Mouse (Mus musculus) liver, embryonic 14.5 days (tissue): ENCODE measurements at regions not wholly inside any gene's neighbourhood (a gene's known extent, or its start where the extent isn't known, plus 50 kb on each side); places are given as distances from the start of the nearest gene placed in this dataset.

Source experiments
- ATAC-seq: fragments of 200-750 bp; cut with Nextera tagmentation; 2 replicates; pipeline ENCODE4 v1.8.0; 2017; ENCODE audit warnings: moderate number of reproducible peaks, mild to moderate bottlenecking, moderate library complexity; ENCODE audit not compliant: insufficient read depth
- DNase-seq, 3 experiments: peaks; one replicate each; pipeline ENCODE4 v3.0.0-alpha.2; 2012 to 2013; ENCODE audit warnings: low read depth in 3 of 3, low spot score in 3 of 3
- H3K27ac ChIP-seq: fragments of 300-500 bp; sonication (generic); 2 replicates; pipeline ENCODE4 v1.5.1; 2014; ENCODE audit warnings: moderate library complexity, mild to moderate bottlenecking, control low read depth, inconsistent platforms
- H3K27me3 ChIP-seq: fragments of 300-500 bp; sonication (generic); 2 replicates; pipeline ENCODE4 v1.6.1; 2014; ENCODE audit warnings: mild to moderate bottlenecking, low read length, moderate library complexity; ENCODE audit not compliant: control insufficient read depth, insufficient read depth
- H3K36me3 ChIP-seq: fragments of 300-500 bp; sonication (generic); replicated peaks from 2 replicates; pipeline ENCODE4 v1.6.1; 2014; ENCODE audit warnings: low read depth; ENCODE audit not compliant: control insufficient read depth, insufficient read depth
- H3K4me1 ChIP-seq, 2 experiments: fragments of 200-500 bp in 1 of 2; fragments of 300-500 bp in 1 of 2; sonication (generic) in 1 of 2; replicated peaks; 2 replicates each; pipeline ENCODE4 v1.6.1; 2012 to 2014; ENCODE audit warnings: antibody characterized with exemption in 1 of 2, inconsistent platforms in 1 of 2, low read length in 1 of 2; ENCODE audit not compliant: control insufficient read depth in 2 of 2, insufficient read depth in 2 of 2
- H3K4me2 ChIP-seq: fragments of 300-500 bp; sonication (generic); 2 replicates; pipeline ENCODE4 v1.6.1; 2014; ENCODE audit warnings: low read depth, mild to moderate bottlenecking, control low read depth, moderate library complexity
- H3K4me3 ChIP-seq, 2 experiments: fragments of 200-500 bp in 1 of 2; fragments of 300-500 bp in 1 of 2; sonication (generic) in 1 of 2; 2 replicates each; pipeline ENCODE4 v1.5.1; 2012 to 2014; ENCODE audit warnings: low read depth in 2 of 2, low read length in 2 of 2, mild to moderate bottlenecking in 2 of 2, control low read depth in 1 of 2, inconsistent platforms in 1 of 2, moderate library complexity in 1 of 2; ENCODE audit not compliant: insufficient read depth in 1 of 2
- H3K9ac ChIP-seq: fragments of 300-500 bp; sonication (generic); replicated peaks from 2 replicates; pipeline ENCODE4 v1.6.1; 2014; ENCODE audit warnings: mild to moderate bottlenecking, control low read depth, moderate library complexity
- H3K9me3 ChIP-seq: fragments of 300-500 bp; sonication (generic); 2 replicates; pipeline ENCODE4 v1.6.1; 2016; ENCODE audit warnings: low read length, mixed read lengths; ENCODE audit not compliant: control insufficient read depth
- CTCF ChIP-seq: IDR thresholded peaks from 2 replicates; pipeline ENCODE4 v1.5.1; 2016; ENCODE audit warnings: antibody characterized with exemption, low read depth, control low read depth
- EP300 ChIP-seq: IDR thresholded peaks from 2 replicates; pipeline ENCODE4 v1.6.1; 2016; ENCODE audit warnings: antibody characterized with exemption, low read depth
- whole genome bisulfite sequencing: fragments of 180-500 bp; shearing (Covaris S2); extraction: QIAGEN DNeasy Blood & Tissue Kit; methylation state at CpG from one replicate; pipeline ENCODE4 v1.1.7; 2014; ENCODE audit not compliant: insufficient replicate concordance; 5-methylcytosine and 5-hydroxymethylcytosine counted together

DNA sequence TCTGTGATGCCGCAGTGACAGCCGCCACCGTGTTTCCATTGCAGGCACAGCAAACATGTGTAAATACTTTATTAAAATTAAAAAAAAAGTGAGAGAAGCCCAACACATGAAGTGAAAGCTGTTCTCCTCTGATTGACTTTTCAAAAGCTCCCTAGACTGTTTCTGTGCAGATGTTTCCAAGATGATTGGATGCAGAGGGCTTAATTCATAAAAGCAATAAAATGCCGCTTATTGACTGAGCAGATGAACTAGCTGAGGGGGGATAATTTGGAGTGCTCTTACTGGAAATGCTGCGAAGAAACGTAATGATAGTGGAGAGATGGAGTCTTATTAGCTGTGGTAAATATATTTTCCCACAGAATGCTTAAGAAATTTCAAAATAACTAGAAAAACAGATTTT, 170.4 kb downstream of the Rnf144a start:
- no peak for ATAC-seq
- Histone ChIP-seq H3K9me3 (no peaks in the 10 kb centered on the region), H3K9ac (no peak overlapping the region), H3K27me3 (no peaks in the 10 kb centered on the region), H3K4me2 (no peak overlapping the region), H3K36me3 (no peaks in the 10 kb centered on the region), H3K4me1 (no peaks in the 10 kb centered on the region), H3K27ac (no peak overlapping the region), H3K4me3 (no peak overlapping the region)
- no peak for TF ChIP-seq CTCF
- no peak for TF ChIP-seq EP300
- no peak for DNase-seq
- WGBS: 73% methylated on average over 6 of the region's 6 CpGs

DNA sequence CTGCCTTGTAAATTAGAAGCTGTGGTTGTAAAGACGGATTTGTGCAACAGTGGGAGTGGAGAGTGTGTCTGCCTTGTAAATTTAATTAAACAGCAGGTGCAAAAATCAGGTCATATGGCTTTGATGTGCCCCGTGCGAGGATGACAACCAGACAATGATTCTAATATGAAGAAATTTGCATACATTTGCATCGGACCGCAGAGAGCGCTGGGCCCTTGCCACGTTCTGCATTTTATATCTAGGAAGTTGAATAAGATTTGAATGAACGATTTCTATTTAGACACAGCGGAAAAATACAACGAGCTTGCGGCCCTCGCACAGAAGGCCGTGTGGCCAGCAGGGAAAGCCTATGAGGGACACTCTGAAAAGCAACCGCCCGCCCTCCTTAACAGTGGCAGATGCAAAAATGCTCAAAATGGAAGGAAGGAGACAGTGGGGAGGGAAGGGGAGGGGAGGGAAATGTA, 187.5 kb downstream of the Rnf144a start:
- no peak for ATAC-seq
- no peak overlapping the region for H3K4me3 ChIP-seq
- no peak for TF ChIP-seq CTCF
- TF ChIP-seq EP300: no peak

DNA sequence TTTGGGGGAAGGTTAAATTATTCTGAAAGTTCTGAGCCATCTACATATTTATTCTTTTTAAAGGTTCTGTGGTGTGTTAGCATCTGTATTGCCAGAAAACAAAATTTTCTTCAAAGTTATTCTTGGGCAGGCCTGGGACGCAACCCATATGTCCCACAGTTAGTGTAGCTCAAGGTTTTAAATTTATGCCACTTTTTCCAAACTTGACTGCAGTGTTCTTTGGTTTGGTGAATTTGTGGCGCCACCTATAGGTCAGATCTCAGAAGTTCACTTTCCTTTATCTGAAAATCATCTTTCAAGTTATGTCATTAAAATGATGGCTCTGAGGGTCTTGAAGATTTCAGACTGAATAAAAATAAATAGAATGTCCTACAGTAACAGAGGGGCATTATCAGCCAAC, 188.7 kb downstream of the Rnf144a start:
- ATAC-seq (no peak), DNase-seq (peak in 1 of 3 experiments; percentile 1)
- H3K9me3 ChIP-seq: no peaks in the 10 kb centered on the region
- no peak overlapping the region for H3K9ac ChIP-seq
- no peaks in the 10 kb centered on the region for H3K36me3 ChIP-seq
- no peaks in the 10 kb centered on the region for H3K4me1 ChIP-seq
- H3K27ac ChIP-seq: no peak overlapping the region
- H3K27me3 ChIP-seq: no peaks in the 10 kb centered on the region
- H3K4me3 ChIP-seq: no peak overlapping the region
- H3K4me2 ChIP-seq: no peak overlapping the region
- no peak for TF ChIP-seq EP300
- TF ChIP-seq CTCF: peak; percentile 46; the same call in 1 of the 2 replicates
- WGBS: 11% methylated on average over 2 of the region's 2 CpGs

More for the DNA sequence above, 187.5 kb downstream of the Rnf144a start:
- WGBS: 70% methylated on average over 15 of the region's 15 CpGs
- no peaks in the 10 kb centered on the region for H3K36me3 ChIP-seq
- no peaks in the 10 kb centered on the region for H3K4me1 ChIP-seq
- H3K27me3 ChIP-seq: no peaks in the 10 kb centered on the region
- DNase-seq: no peak
- no peak overlapping the region for H3K27ac ChIP-seq
- H3K9ac ChIP-seq: no peak overlapping the region
- H3K4me2 ChIP-seq: no peak overlapping the region
- no peaks in the 10 kb centered on the region for H3K9me3 ChIP-seq

DNA sequence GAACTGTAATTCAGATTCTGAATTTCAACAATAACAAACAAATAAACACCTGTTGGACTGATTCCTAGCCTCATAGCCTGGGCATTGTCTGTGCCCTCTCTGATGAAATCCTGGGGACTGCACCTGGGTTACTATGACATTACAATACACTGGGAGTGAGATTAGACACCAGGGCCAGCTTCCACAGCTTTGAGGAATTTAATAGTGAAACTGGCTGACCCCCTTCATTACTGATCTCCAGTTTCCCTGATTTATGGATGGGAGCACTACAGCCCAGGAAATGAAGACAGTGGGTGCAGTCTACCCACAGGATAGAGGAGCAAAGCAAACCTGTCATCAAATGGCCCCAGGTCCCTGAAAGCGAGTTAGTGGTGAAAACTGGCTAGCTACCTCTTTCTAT, 202.6 kb downstream of the Rnf144a start:
- no peaks in the 10 kb centered on the region for H3K27me3 ChIP-seq
- H3K9ac ChIP-seq: no peak overlapping the region
- DNase-seq (no peak), ATAC-seq (no peak)
- no peaks in the 10 kb centered on the region for H3K36me3 ChIP-seq
- H3K4me1 ChIP-seq: no peaks in the 10 kb centered on the region
- no peak overlapping the region for H3K4me3 ChIP-seq
- H3K27ac ChIP-seq: no peak overlapping the region
- TF ChIP-seq CTCF: no peak
- TF ChIP-seq EP300: no peak
- no peaks in the 10 kb centered on the region for H3K9me3 ChIP-seq
- WGBS: 17% methylated on average over 1 of the region's 1 CpGs
- H3K4me2 ChIP-seq: no peak overlapping the region

DNA sequence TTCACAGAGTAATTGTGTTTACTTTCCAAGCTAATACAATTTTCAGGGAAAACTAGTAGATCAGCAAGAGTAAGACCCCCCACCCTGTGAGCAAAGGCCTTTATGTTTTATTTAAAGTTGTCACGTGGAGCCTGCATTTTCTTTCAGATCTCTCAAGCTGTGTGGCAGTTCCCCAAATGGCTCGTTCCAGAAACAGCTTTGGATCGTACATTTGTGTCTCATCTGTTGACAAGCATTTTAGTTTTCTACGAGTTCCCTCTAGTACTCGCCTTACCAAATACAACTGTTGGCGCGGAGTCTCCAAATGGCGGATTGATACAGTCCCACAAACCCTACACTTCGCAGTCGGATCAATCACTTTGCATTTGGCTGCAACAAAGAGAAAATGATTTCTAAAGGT, 203.6 kb downstream of the Rnf144a start:
- DNase-seq (no peak), ATAC-seq (no peak)
- Histone ChIP-seq H3K4me3 (no peak overlapping the region), H3K9ac (no peak overlapping the region), H3K4me2 (no peak overlapping the region), H3K27ac (no peak overlapping the region), H3K4me1 (no peaks in the 10 kb centered on the region), H3K27me3 (no peaks in the 10 kb centered on the region), H3K9me3 (no peaks in the 10 kb centered on the region), H3K36me3 (no peaks in the 10 kb centered on the region)
- WGBS: 62% methylated on average over 10 of the region's 10 CpGs
- no peak for TF ChIP-seq CTCF
- no peak for TF ChIP-seq EP300

DNA sequence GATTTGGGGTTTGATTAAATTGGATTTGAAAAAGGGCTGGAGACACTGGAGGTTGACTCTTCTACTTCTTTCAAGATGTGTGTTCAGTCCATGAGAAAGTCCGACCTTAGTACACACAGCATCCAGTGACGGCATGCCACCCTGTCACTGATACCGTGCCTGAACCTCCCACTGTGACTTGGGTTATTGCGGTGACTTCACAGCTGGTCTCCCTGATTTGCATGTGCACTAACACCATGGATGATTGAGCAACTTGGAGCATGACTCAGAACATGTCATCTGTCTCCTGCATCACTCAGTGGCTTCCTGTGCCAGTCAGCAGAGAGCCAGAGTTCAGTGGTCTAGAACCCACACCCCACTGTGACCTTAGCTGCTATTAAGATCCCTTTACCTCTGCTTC, 208.3 kb downstream of the Rnf144a start:
- Histone ChIP-seq H3K4me3 (no peak overlapping the region), H3K36me3 (no peaks in the 10 kb centered on the region), H3K4me1 (no peaks in the 10 kb centered on the region), H3K4me2 (no peak overlapping the region), H3K27me3 (no peaks in the 10 kb centered on the region), H3K9me3 (no peaks in the 10 kb centered on the region), H3K27ac (no peak overlapping the region), H3K9ac (no peak overlapping the region)
- ATAC-seq: no peak
- no peak for TF ChIP-seq CTCF
- no peak for TF ChIP-seq EP300
- 57% methylated on average over 4 of the region's 4 CpGs for WGBS
- peak in 1 of 3 experiments; percentile 3 for DNase-seq
